Mouse (Mus musculus): ENCODE measurements around the gene Keap1. TPM values are rescaled to one million over a fixed set of nuclear protein-coding genes. Genes with fewer than 3 reads are reported as not detected.
"Not testable (repeated sequence)": the region's sequence is repeated elsewhere in the genome, so short reads cannot be mapped to it uniquely, and the experiment has no call there.

Gene Keap1
- total RNA-seq, 2 experiments from 2014 or later, result 38.6 to 40.8 TPM

- intact Hi-C loops (cut with DNase I), result no loop called here
- DNase-seq, result peak; percentile 99
Observed at GRCm38 (mm10) chr9:21265000-21265561, 25.9 kb upstream of the Keap1 start, which contains the start of gene Atg4d. TSS of gene Atg4d (plus strand) at chr9:21265293.

- intact Hi-C loops (cut with DNase I), result no loop called here
- DNase-seq, result no peak
Observed at GRCm38 (mm10) chr9:21264272-21264999, 25.3 kb upstream of the Keap1 start.

GRCm38 (mm10) chr9:21261831-21262230 is 22.7 kb upstream of the Keap1 start:
- intact Hi-C loops (cut with DNase I), result loop anchor here (2.0 kb wide), 1 partner anchor 19 kb away; no protein-coding TSS in a partner anchor

GRCm38 (mm10) chr9:21260491-21261040 is 21.4 kb upstream of the Keap1 start:
- intact Hi-C loops (cut with DNase I), result no loop called here
- no peak for DNase-seq

More at GRCm38 (mm10) chr9:21261831-21262230, 22.7 kb upstream of the Keap1 start:
- no peak for DNase-seq

- intact Hi-C loops (cut with DNase I); DNase-seq: not testable (repeated sequence)
Observed at GRCm38 (mm10) chr9:21256349-21256748, 17.2 kb upstream of the Keap1 start.

GRCm38 (mm10) chr9:21254690-21255089 is 15.5 kb upstream of the Keap1 start:
- DNase-seq, result no peak
- intact Hi-C loops (cut with DNase I), result no loop called here

GRCm38 (mm10) chr9:21251116-21251735 is 12.1 kb upstream of the Keap1 start:
- intact Hi-C loops (cut with DNase I), result no loop called here
- no peak for DNase-seq

GRCm38 (mm10) chr9:21250509-21250908 is 11.3 kb upstream of the Keap1 start:
- intact Hi-C loops (cut with DNase I), result no loop called here
- DNase-seq, result peak in 1 of 2 experiments; percentile 37

- DNase-seq, result no peak
- intact Hi-C loops (cut with DNase I), result no loop called here
Observed at GRCm38 (mm10) chr9:21249629-21250508, 10.7 kb upstream of the Keap1 start.

GRCm38 (mm10) chr9:21248326-21248725 is 9.2 kb upstream of the Keap1 start, which contains the start of gene S1pr5:
TSS of gene S1pr5 (minus strand) at chr9:21248443.
- peak; percentile 45 to 46 for DNase-seq
- intact Hi-C loops (cut with DNase I), result no loop called here

GRCm38 (mm10) chr9:21246342-21246741 is 7.2 kb upstream of the Keap1 start:
- no peak for DNase-seq
- intact Hi-C loops (cut with DNase I), result no loop called here

GRCm38 (mm10) chr9:21245113-21245487 is 5.9 kb upstream of the Keap1 start:
- DNase-seq, result no peak
- intact Hi-C loops (cut with DNase I), result no loop called here

- intact Hi-C loops (cut with DNase I), result no loop called here
- peak; percentile 26 to 32 for DNase-seq
Observed at GRCm38 (mm10) chr9:21244428-21245112, 5.4 kb upstream of the Keap1 start.

- DNase-seq, result no peak
- intact Hi-C loops (cut with DNase I), result loop anchor here (2.0 kb wide), 2 partner anchors 19 to 43 kb away; partner anchors contain the start of gene Kri1
Observed at GRCm38 (mm10) chr9:21243826-21244427, 4.8 kb upstream of the Keap1 start.

- intact Hi-C loops (cut with DNase I), result no loop called here
- DNase-seq, result peak; percentile 77 to 87
Observed at GRCm38 (mm10) chr9:21241343-21241742, 2.2 kb upstream of the Keap1 start.

- no peak for DNase-seq
- intact Hi-C loops (cut with DNase I), result loop anchor here (5.0 kb wide), 2 partner anchors 38 to 118 kb away; no protein-coding TSS in a partner anchor
Observed at GRCm38 (mm10) chr9:21239465-21239848, 296 bp upstream of the Keap1 start.

- DNase-seq, result no peak
- intact Hi-C loops (cut with DNase I), result loop anchor here (5.0 kb wide), 2 partner anchors 39 to 119 kb away; no protein-coding TSS in a partner anchor
Observed at GRCm38 (mm10) chr9:21238004-21238732, 993 bp downstream of the Keap1 start.

GRCm38 (mm10) chr9:21237368-21238003 is 1.7 kb downstream of the Keap1 start:
- peak; percentile 41 to 48 for DNase-seq
- intact Hi-C loops (cut with DNase I), result loop anchor here (5.0 kb wide), 2 partner anchors 40 to 120 kb away; no protein-coding TSS in a partner anchor
